In genomic region chr16:49724232-49724631, GRCm38 (mm10) we compare ENCODE assay signal across 16 mouse cellular contexts. TPM values are rescaled to one million over a fixed set of nuclear protein-coding genes. Genes with fewer than 3 reads are reported as not detected.
DNase-seq lines count a peak whose midpoint lies in the region; ATAC-seq lines count a peak whose summit lies in the region.
"Had no signal": no experiment of that assay in that cellular context is flagged by ENCODE, and none has a peak within 500 bp of the region (broad histone marks: within the 10 kb centered on the region; RNA-seq: fewer than 3 reads in every experiment).

No protein-coding gene starts in this region.

- peak; percentile 75 for ATAC-seq in megakaryocyte, adult 5-6 weeks (ENCODE audit: poor library complexity, severe bottlenecking)
- ATAC-seq: forebrain, embryonic 15.5 days; intestine, embryonic 16.5 days had no signal

- peak; percentile 26 to 81 for DNase-seq in adrenal gland, adult (ENCODE audit: inconsistent age in 2 of 2, low spot score in 1 of 2)
- no peak for DNase-seq in adrenal gland, postnatal 4 days (ENCODE audit: low spot score in 2 of 2)
- DNase-seq in A20 (ENCODE audit: low read depth, low spot score) (peak; percentile 42), liver (no peak)
- DNase-seq in adrenal gland, postnatal 14 days, result peak; percentile 19
- DNase-seq in layer of hippocampus, postnatal 25 days (ENCODE audit: extremely low spot score in 1 of 2, low spot score in 1 of 2), result no peak
- no peak for DNase-seq in right cerebral cortex, postnatal 14 days
- DNase-seq: cerebellum, adult 2 months; cerebellum, postnatal 10 days; embryo, embryonic 11 days; gastrocnemius, postnatal 25 days; heart, adult 11 months; heart, postnatal 36 days had no signal

RNA-seq across cellular contexts. Expression of gene Ift57, which starts 25.2 kb away (rescaled TPM):
- 10 to 100 TPM; 29.9 to 30.6 TPM for total RNA-seq in adrenal gland, postnatal 4 days (2021)
- 27.2 and 30.4 TPM in 2 replicates for total RNA-seq in adrenal gland, postnatal 14 days (2021)
- total RNA-seq in megakaryocyte, adult 5-6 weeks (2015), result 13.6 and 20.6 TPM in 2 replicates
- 21.9 and 24.9 TPM in 2 replicates for total RNA-seq in megakaryocyte, adult 5-6 weeks (2017)
- 10 to 100 TPM; 52.7 to 54.4 TPM for total RNA-seq in layer of hippocampus, postnatal 25 days (2021)

Comparison
In these comparisons a context has a peak if more than half of its experiments do, and no peak if none do; other contexts are left out.
1. DNase-seq: peak in adrenal gland, adult (2 of 2), A20 (single experiment) and adrenal gland, postnatal 14 days (single experiment); none in adrenal gland, postnatal 4 days (0 of 2), layer of hippocampus, postnatal 25 days (0 of 2), liver (single experiment) and right cerebral cortex, postnatal 14 days (single experiment).